Mouse (Mus musculus): Measurements from ENCODE around the gene Bicdl1. TPM values are rescaled to one million over a fixed set of nuclear protein-coding genes. Genes with fewer than 3 reads are reported as not detected.

The Bicdl1 gene
- total and polyA plus RNA-seq, 2 experiments from 2014 or later, result 6.9 to 9.0 TPM

- Histone ChIP-seq H3K27ac (ENCODE audit: low read depth) (no peak overlapping the region), H3K9me3 (replicated peaks; ENCODE audit: control insufficient read depth, low read length) (no peaks in the 10 kb centered on the region), H3K4me3 (ENCODE audit: low read depth, low read length) (no peak overlapping the region), H3K9ac (replicated peaks; ENCODE audit: low read depth, low read length) (no peak overlapping the region), H3K36me3 (replicated peaks; ENCODE audit: control insufficient read depth, insufficient read depth, low read length) (no peaks in the 10 kb centered on the region), H3K27me3 (ENCODE audit: control insufficient read depth, insufficient read depth, low read length) (peaks cover 38% of the 10 kb centered on the region), H3K4me2 (ENCODE audit: low read depth, low read length) (no peak overlapping the region), H3K4me1 (ENCODE audit: control insufficient read depth, insufficient read depth) (peaks cover 6% of the 10 kb centered on the region)
- DNase-seq (ENCODE audit: low spot score) (no peak), ATAC-seq (ENCODE audit: insufficient read depth, low read depth) (no peak)
- 80% methylated on average over 2 of the region's 2 CpGs for WGBS
- no peak for TF ChIP-seq CTCF (IDR thresholded peaks at IDR 0.05; ENCODE audit: low read depth)
- no peak for TF ChIP-seq EP300 (IDR thresholded peaks at IDR 0.05; ENCODE audit: low read depth)
These were observed 3.1 kb upstream of the Bicdl1 start for GRCm38 (mm10) chr5:115734570-115734969.

- peak; percentile 11 for DNase-seq (ENCODE audit: low spot score)
- H3K4me1 ChIP-seq (ENCODE audit: control insufficient read depth, insufficient read depth), result peaks cover 6% of the 10 kb centered on the region
- H3K9ac ChIP-seq (replicated peaks; ENCODE audit: low read depth, low read length), result no peak overlapping the region
- peaks cover 44% of the 10 kb centered on the region for H3K27me3 ChIP-seq (ENCODE audit: control insufficient read depth, insufficient read depth, low read length)
- 0% methylated on average over 9 of the region's 9 CpGs for WGBS
- ATAC-seq (ENCODE audit: insufficient read depth, low read depth), result no peak
- TF ChIP-seq EP300 (IDR thresholded peaks at IDR 0.05; ENCODE audit: low read depth) (no peak), CTCF (IDR thresholded peaks at IDR 0.05; ENCODE audit: low read depth) (no peak; the same call in 1 of the 2 replicates)
- no peak overlapping the region for H3K27ac ChIP-seq (ENCODE audit: low read depth)
- peak overlapping the region; percentile 86 for H3K4me2 ChIP-seq (ENCODE audit: low read depth, low read length)
- no peaks in the 10 kb centered on the region for H3K9me3 ChIP-seq (replicated peaks; ENCODE audit: control insufficient read depth, low read length)
- no peaks in the 10 kb centered on the region for H3K36me3 ChIP-seq (replicated peaks; ENCODE audit: control insufficient read depth, insufficient read depth, low read length)
- H3K4me3 ChIP-seq (ENCODE audit: low read depth, low read length), result peak overlapping the region; percentile 50
These were observed 1.4 kb upstream of the Bicdl1 start for GRCm38 (mm10) chr5:115732849-115733216.

DNA sequence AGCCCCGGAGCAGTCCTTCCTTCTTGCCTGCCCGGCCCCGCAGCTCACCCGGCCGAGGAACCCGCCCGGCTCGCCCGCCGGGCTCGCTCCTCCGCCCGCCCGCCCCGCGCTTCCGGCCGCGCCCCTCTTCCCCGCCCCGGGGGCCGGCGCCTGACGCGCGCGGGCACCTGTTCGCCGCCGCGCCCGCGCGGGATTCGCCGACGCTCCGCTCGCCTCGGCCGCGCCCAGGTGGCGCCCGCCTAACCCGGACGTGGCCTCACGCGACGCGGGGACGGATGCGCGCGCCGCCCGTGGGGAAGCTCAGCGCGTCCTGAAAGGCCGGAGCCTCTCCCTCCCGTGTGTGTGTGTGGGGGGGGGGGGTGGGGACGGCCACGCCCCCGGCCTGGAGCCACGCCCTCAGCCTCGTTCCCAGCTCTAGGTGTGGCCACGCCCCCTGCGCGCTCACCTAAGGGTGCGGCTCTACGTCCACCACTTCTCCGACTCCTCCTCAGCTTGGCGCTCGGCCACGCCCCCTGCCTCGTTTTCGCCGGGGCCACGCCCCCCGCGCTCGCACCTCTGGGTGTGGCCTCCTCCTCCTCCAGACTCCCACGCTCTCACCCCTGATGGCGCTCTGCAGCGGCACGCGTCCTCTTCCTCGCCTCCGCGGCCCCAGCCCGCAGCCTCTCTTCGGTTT lies 891 bp upstream of the Bicdl1 start:
- WGBS, result under 1% methylated on average over 79 of the region's 91 CpGs
- no peak overlapping the region for H3K27ac ChIP-seq (ENCODE audit: low read depth)

GRCm38 (mm10) chr5:115731732-115732175 lies 333 bp upstream of the Bicdl1 start:
- Histone ChIP-seq H3K27me3 (ENCODE audit: control insufficient read depth, insufficient read depth, low read length) (peaks cover 44% of the 10 kb centered on the region), H3K4me2 (ENCODE audit: low read depth, low read length) (peak overlapping the region; percentile 86), H3K27ac (ENCODE audit: low read depth) (no peak overlapping the region), H3K9me3 (replicated peaks; ENCODE audit: control insufficient read depth, low read length) (no peaks in the 10 kb centered on the region), H3K9ac (replicated peaks; ENCODE audit: low read depth, low read length) (no peak overlapping the region), H3K4me1 (ENCODE audit: control insufficient read depth, insufficient read depth) (peaks cover 6% of the 10 kb centered on the region), H3K4me3 (ENCODE audit: low read depth, low read length) (peak overlapping the region; percentile 50), H3K36me3 (replicated peaks; ENCODE audit: control insufficient read depth, insufficient read depth, low read length) (no peaks in the 10 kb centered on the region)
- TF ChIP-seq CTCF (IDR thresholded peaks at IDR 0.05; ENCODE audit: low read depth), result no peak
- no peak for TF ChIP-seq EP300 (IDR thresholded peaks at IDR 0.05; ENCODE audit: low read depth)
- WGBS, result 2% methylated on average over 26 of the region's 72 CpGs
- no peak for DNase-seq (ENCODE audit: low spot score)
- ATAC-seq (ENCODE audit: insufficient read depth, low read depth), result 0 out of 2 replicates have a peak, but pooled peaks have one; percentile 24

More for the DNA sequence above, 891 bp upstream of the Bicdl1 start:
- ATAC-seq (ENCODE audit: insufficient read depth, low read depth), result peak; percentile 53
- peak; percentile 8 for DNase-seq (ENCODE audit: low spot score)
- Histone ChIP-seq H3K9me3 (replicated peaks; ENCODE audit: control insufficient read depth, low read length) (no peaks in the 10 kb centered on the region), H3K4me1 (ENCODE audit: control insufficient read depth, insufficient read depth) (peaks cover 6% of the 10 kb centered on the region), H3K36me3 (replicated peaks; ENCODE audit: control insufficient read depth, insufficient read depth, low read length) (no peaks in the 10 kb centered on the region), H3K27me3 (ENCODE audit: control insufficient read depth, insufficient read depth, low read length) (peaks cover 44% of the 10 kb centered on the region), H3K4me2 (ENCODE audit: low read depth, low read length) (peak overlapping the region; percentile 86), H3K9ac (replicated peaks; ENCODE audit: low read depth, low read length) (no peak overlapping the region), H3K4me3 (ENCODE audit: low read depth, low read length) (peak overlapping the region; percentile 50)
- no peak for TF ChIP-seq EP300 (IDR thresholded peaks at IDR 0.05; ENCODE audit: low read depth)
- no peak for TF ChIP-seq CTCF (IDR thresholded peaks at IDR 0.05; ENCODE audit: low read depth)

GRCm38 (mm10) chr5:115730314-115730713 lies 1.1 kb downstream of the Bicdl1 start:
- Histone ChIP-seq H3K4me2 (ENCODE audit: low read depth, low read length) (peak overlapping the region; percentile 86; the same call in 1 of the 2 replicates), H3K36me3 (replicated peaks; ENCODE audit: control insufficient read depth, insufficient read depth, low read length) (no peaks in the 10 kb centered on the region), H3K9ac (replicated peaks; ENCODE audit: low read depth, low read length) (no peak overlapping the region), H3K4me1 (ENCODE audit: control insufficient read depth, insufficient read depth) (peaks cover 6% of the 10 kb centered on the region), H3K9me3 (replicated peaks; ENCODE audit: control insufficient read depth, low read length) (no peaks in the 10 kb centered on the region), H3K27me3 (ENCODE audit: control insufficient read depth, insufficient read depth, low read length) (peaks cover 44% of the 10 kb centered on the region), H3K27ac (ENCODE audit: low read depth) (no peak overlapping the region), H3K4me3 (ENCODE audit: low read depth, low read length) (peak overlapping the region; percentile 50; the same call in 1 of the 2 replicates)
- no peak for ATAC-seq (ENCODE audit: insufficient read depth, low read depth)
- DNase-seq (ENCODE audit: low spot score), result no peak
- WGBS, result 64% methylated on average over 5 of the region's 5 CpGs
- TF ChIP-seq EP300 (IDR thresholded peaks at IDR 0.05; ENCODE audit: low read depth) (no peak), CTCF (IDR thresholded peaks at IDR 0.05; ENCODE audit: low read depth) (no peak)

Data from heart, postnatal 0 days (tissue).